Mouse (Mus musculus): Measurements from ENCODE around the gene Abca17. TPM values are rescaled to one million over a fixed set of nuclear protein-coding genes. Genes with fewer than 3 reads are reported as not detected.
A peak's percentile ranks its signal among the peaks of the same experiment; 100 is the strongest.

Gene Abca17
- not detected for polyA plus RNA-seq (2012; fragmentation: generic; extraction: Trizol)
- long read RNA-seq, experiment 1 = 0 reads
- long read RNA-seq, experiment 2 = 0 reads

GRCm38 (mm10) chr17:24350926-24351759 is at the start of gene Abca17:
Gene Abca17, minus strand, starts transcription at chr17:24351068.
- H3K36me3 ChIP-seq (ENCODE audit: control insufficient read depth, insufficient read depth) = no peaks in the 10 kb centered on the region
- peak within 1 kb of the TSS; percentile 62 for H3ac ChIP-seq (ENCODE audit: control insufficient read depth, insufficient read length, low read depth)
- TF ChIP-seq MYOG (IDR thresholded peaks at IDR 0.05; ENCODE audit: control insufficient read depth, extremely low read depth, insufficient read length) (no peak), MYOD1 (IDR thresholded peaks at IDR 0.05; ENCODE audit: control insufficient read depth, insufficient read length, low read depth) (no peak), CTCF (IDR thresholded peaks at IDR 0.05; ENCODE audit: control insufficient read depth, insufficient read depth, insufficient read length) (no peak), USF1 (IDR thresholded peaks at IDR 0.05; ENCODE audit: low read depth) (no peak), MAX (IDR thresholded peaks at IDR 0.05) (no peak)
- H3K79me2 ChIP-seq (ENCODE audit: control insufficient read depth, insufficient read depth) = no peaks in the 10 kb centered on the region
- H3K79me3 ChIP-seq (ENCODE audit: low read depth) = no peaks in the 10 kb centered on the region
- no peak within 1 kb of the TSS for H3K4me3 ChIP-seq (ENCODE audit: insufficient read depth, poor library complexity, severe bottlenecking)
- H3K27me3 ChIP-seq (ENCODE audit: control insufficient read depth, insufficient read depth, insufficient read length) = peaks cover 13% of the 10 kb centered on the region

GRCm38 (mm10) chr17:24394456-24394855 is 43.6 kb upstream of the Abca17 start:
- TF ChIP-seq FOSL1 (IDR thresholded peaks at IDR 0.05; ENCODE audit: insufficient read depth, low read length, poor library complexity, severe bottlenecking) (no peak), MYOG (IDR thresholded peaks at IDR 0.05; ENCODE audit: control insufficient read depth, extremely low read depth, insufficient read length) (no peak), MAX (IDR thresholded peaks at IDR 0.05) (no peak), MYOD1 (IDR thresholded peaks at IDR 0.05; ENCODE audit: control insufficient read depth, insufficient read length, low read depth) (no peak), USF1 (IDR thresholded peaks at IDR 0.05; ENCODE audit: low read depth) (no peak), CTCF (IDR thresholded peaks at IDR 0.05; ENCODE audit: control insufficient read depth, insufficient read depth, insufficient read length) (no peak), CEBPB (IDR thresholded peaks at IDR 0.05; ENCODE audit: low read depth) (no peak)
- Histone ChIP-seq H3K36me3 (ENCODE audit: control insufficient read depth, insufficient read depth) (no peaks in the 10 kb centered on the region), H3K4me3 (ENCODE audit: insufficient read depth, poor library complexity, severe bottlenecking) (no peak overlapping the region), H3ac (ENCODE audit: control insufficient read depth, insufficient read length, low read depth) (no peak overlapping the region), H3K27me3 (ENCODE audit: control insufficient read depth, insufficient read depth, insufficient read length) (peaks cover 30% of the 10 kb centered on the region), H3K79me3 (ENCODE audit: low read depth) (no peaks in the 10 kb centered on the region), H3K79me2 (ENCODE audit: control insufficient read depth, insufficient read depth) (no peaks in the 10 kb centered on the region)

GRCm38 (mm10) chr17:24393527-24393926 is 42.7 kb upstream of the Abca17 start:
- H3K79me2 ChIP-seq (ENCODE audit: control insufficient read depth, insufficient read depth) = no peaks in the 10 kb centered on the region
- H3K4me3 ChIP-seq (ENCODE audit: insufficient read depth, poor library complexity, severe bottlenecking) = no peak overlapping the region
- H3ac ChIP-seq (ENCODE audit: control insufficient read depth, insufficient read length, low read depth) = no peak overlapping the region
- TF ChIP-seq CEBPB (IDR thresholded peaks at IDR 0.05; ENCODE audit: low read depth) = no peak
- no peak for TF ChIP-seq MYOG (IDR thresholded peaks at IDR 0.05; ENCODE audit: control insufficient read depth, extremely low read depth, insufficient read length)
- TF ChIP-seq FOSL1 (IDR thresholded peaks at IDR 0.05; ENCODE audit: insufficient read depth, low read length, poor library complexity, severe bottlenecking) = no peak
- TF ChIP-seq USF1 (IDR thresholded peaks at IDR 0.05; ENCODE audit: low read depth) = no peak
- TF ChIP-seq MYOD1 (IDR thresholded peaks at IDR 0.05; ENCODE audit: control insufficient read depth, insufficient read length, low read depth) = no peak
- TF ChIP-seq CTCF (IDR thresholded peaks at IDR 0.05; ENCODE audit: control insufficient read depth, insufficient read depth, insufficient read length) = no peak
- TF ChIP-seq MAX (IDR thresholded peaks at IDR 0.05) = no peak
- H3K27me3 ChIP-seq (ENCODE audit: control insufficient read depth, insufficient read depth, insufficient read length) = peaks cover 30% of the 10 kb centered on the region
- no peaks in the 10 kb centered on the region for H3K36me3 ChIP-seq (ENCODE audit: control insufficient read depth, insufficient read depth)
- H3K79me3 ChIP-seq (ENCODE audit: low read depth) = no peaks in the 10 kb centered on the region

GRCm38 (mm10) chr17:24391149-24391548 is 40.3 kb upstream of the Abca17 start:
- Histone ChIP-seq H3K79me2 (ENCODE audit: control insufficient read depth, insufficient read depth) (no peaks in the 10 kb centered on the region), H3K27me3 (ENCODE audit: control insufficient read depth, insufficient read depth, insufficient read length) (peaks cover 32% of the 10 kb centered on the region), H3K36me3 (ENCODE audit: control insufficient read depth, insufficient read depth) (no peaks in the 10 kb centered on the region), H3K79me3 (ENCODE audit: low read depth) (no peaks in the 10 kb centered on the region), H3ac (ENCODE audit: control insufficient read depth, insufficient read length, low read depth) (no peak overlapping the region), H3K4me3 (ENCODE audit: insufficient read depth, poor library complexity, severe bottlenecking) (no peak overlapping the region)
- TF ChIP-seq FOSL1 (IDR thresholded peaks at IDR 0.05; ENCODE audit: insufficient read depth, low read length, poor library complexity, severe bottlenecking) (no peak), MAX (IDR thresholded peaks at IDR 0.05) (no peak), MYOG (IDR thresholded peaks at IDR 0.05; ENCODE audit: control insufficient read depth, extremely low read depth, insufficient read length) (no peak), USF1 (IDR thresholded peaks at IDR 0.05; ENCODE audit: low read depth) (no peak), CEBPB (IDR thresholded peaks at IDR 0.05; ENCODE audit: low read depth) (no peak), MYOD1 (IDR thresholded peaks at IDR 0.05; ENCODE audit: control insufficient read depth, insufficient read length, low read depth) (no peak), CTCF (IDR thresholded peaks at IDR 0.05; ENCODE audit: control insufficient read depth, insufficient read depth, insufficient read length) (no peak)

GRCm38 (mm10) chr17:24389865-24390264 is 39.0 kb upstream of the Abca17 start:
- Histone ChIP-seq H3K79me3 (ENCODE audit: low read depth) (no peaks in the 10 kb centered on the region), H3K4me3 (ENCODE audit: insufficient read depth, poor library complexity, severe bottlenecking) (no peak overlapping the region), H3ac (ENCODE audit: control insufficient read depth, insufficient read length, low read depth) (no peak overlapping the region), H3K27me3 (ENCODE audit: control insufficient read depth, insufficient read depth, insufficient read length) (peaks cover 44% of the 10 kb centered on the region), H3K36me3 (ENCODE audit: control insufficient read depth, insufficient read depth) (no peaks in the 10 kb centered on the region), H3K79me2 (ENCODE audit: control insufficient read depth, insufficient read depth) (no peaks in the 10 kb centered on the region)
- TF ChIP-seq CTCF (IDR thresholded peaks at IDR 0.05; ENCODE audit: control insufficient read depth, insufficient read depth, insufficient read length) (peak; percentile 44), MAX (IDR thresholded peaks at IDR 0.05) (no peak)

- H3ac ChIP-seq (ENCODE audit: control insufficient read depth, insufficient read length, low read depth) = no peak overlapping the region
- H3K79me3 ChIP-seq (ENCODE audit: low read depth) = no peaks in the 10 kb centered on the region
- TF ChIP-seq MAX (IDR thresholded peaks at IDR 0.05) = no peak
- TF ChIP-seq CTCF (IDR thresholded peaks at IDR 0.05; ENCODE audit: control insufficient read depth, insufficient read depth, insufficient read length) = no peak
- TF ChIP-seq USF1 (IDR thresholded peaks at IDR 0.05; ENCODE audit: low read depth) = no peak
- no peak for TF ChIP-seq FOSL1 (IDR thresholded peaks at IDR 0.05; ENCODE audit: insufficient read depth, low read length, poor library complexity, severe bottlenecking)
- TF ChIP-seq CEBPB (IDR thresholded peaks at IDR 0.05; ENCODE audit: low read depth) = no peak
- TF ChIP-seq MYOG (IDR thresholded peaks at IDR 0.05; ENCODE audit: control insufficient read depth, extremely low read depth, insufficient read length) = no peak
- TF ChIP-seq MYOD1 (IDR thresholded peaks at IDR 0.05; ENCODE audit: control insufficient read depth, insufficient read length, low read depth) = no peak
Measured at GRCm38 (mm10) chr17:24388711-24389110, 37.8 kb upstream of the Abca17 start.

More at GRCm38 (mm10) chr17:24388711-24389110, 37.8 kb upstream of the Abca17 start:
- Histone ChIP-seq H3K36me3 (ENCODE audit: control insufficient read depth, insufficient read depth) (no peaks in the 10 kb centered on the region), H3K79me2 (ENCODE audit: control insufficient read depth, insufficient read depth) (no peaks in the 10 kb centered on the region), H3K4me3 (ENCODE audit: insufficient read depth, poor library complexity, severe bottlenecking) (no peak overlapping the region), H3K27me3 (ENCODE audit: control insufficient read depth, insufficient read depth, insufficient read length) (peaks cover 50% of the 10 kb centered on the region)
